Mouse (Mus musculus): ENCODE measurements around the gene Fhdc1. TPM values are rescaled to one million over a fixed set of nuclear protein-coding genes. Genes with fewer than 3 reads are reported as not detected.

Fhdc1 gene
- 9.8 and 11.5 TPM in 2 replicates for polyA plus RNA-seq (2012; rRNA removed)

GRCm38 (mm10) chr3:84480006-84480897, at the start of gene Fhdc1:
Gene Fhdc1 (minus strand): TSS chr3:84480429.

Other genes starting within 250 kb of the Fhdc1 start
- gene Trim2, start 173.6 kb downstream of the Fhdc1 start, polyA plus RNA-seq (2012; rRNA removed), result 35.2 and 42.3 TPM in 2 replicates
- 8.2 and 8.4 TPM in 2 replicates for gene Arfip1, start 102.2 kb upstream of the Fhdc1 start, polyA plus RNA-seq (2012; rRNA removed)
- gene Tigd4, start 113.1 kb upstream of the Fhdc1 start, polyA plus RNA-seq (2012; rRNA removed), result not detected in 2 replicates
- gene Tmem154, start 185.8 kb upstream of the Fhdc1 start, polyA plus RNA-seq (2012; rRNA removed), result 0.47 and 0.75 TPM in 2 replicates

Data from ovary, adult 2 months (tissue).